Mouse (Mus musculus) right cerebral cortex, postnatal 4 days (tissue): Measurements from ENCODE around the gene Ggta1.

Experiments
- DNase-seq: peaks from one replicate; pipeline ENCODE4 v3.0.0-alpha.2; 2022

Gene Ggta1

DNA sequence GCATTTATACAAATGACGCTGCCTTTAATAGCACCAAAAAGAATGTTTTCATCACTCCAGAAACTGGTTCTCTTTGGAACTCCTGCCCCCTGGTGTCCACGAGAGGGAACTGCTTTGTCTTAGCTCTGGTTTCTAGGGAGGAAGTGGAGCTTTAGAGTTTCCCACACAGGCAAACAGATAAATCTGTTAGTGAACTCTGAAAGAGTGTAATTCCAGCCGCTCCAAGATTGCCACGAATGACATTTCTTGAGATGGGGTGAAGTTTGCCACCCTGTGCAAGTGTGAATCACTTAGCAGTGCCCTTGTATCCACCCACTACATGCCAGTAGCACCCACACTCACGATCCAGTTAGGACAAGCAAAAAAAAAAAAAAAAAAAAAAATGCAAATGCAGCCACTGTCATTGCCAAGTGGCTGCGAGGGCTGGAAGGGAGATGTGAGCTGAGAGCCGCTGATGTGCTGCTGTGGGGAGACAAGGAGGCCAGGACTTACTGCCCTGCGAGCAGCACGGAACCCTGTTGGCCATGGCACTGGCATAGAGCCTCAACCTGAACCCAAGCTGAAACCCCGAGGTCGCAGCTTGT lies 65.3 kb downstream of the Ggta1 start:
- DNase-seq = peak; percentile 65

- peak; percentile 28 for DNase-seq
Observed at GRCm38 (mm10) chr2:35397096-35397495, 65.9 kb downstream of the Ggta1 start, which contains the start of gene 4930402F06Rik. 4930402F06Rik (minus strand) TSS chr2:35397175.

GRCm38 (mm10) chr2:35385441-35385871 lies 77.6 kb downstream of the Ggta1 start:
- DNase-seq = no peak

GRCm38 (mm10) chr2:35379306-35379705 lies 83.7 kb downstream of the Ggta1 start:
- no peak for DNase-seq

GRCm38 (mm10) chr2:35377600-35377999 lies 85.4 kb downstream of the Ggta1 start:
- DNase-seq = no peak

- DNase-seq = peak; percentile 63
Observed at GRCm38 (mm10) chr2:35373003-35373402, 90.0 kb downstream of the Ggta1 start.

DNA sequence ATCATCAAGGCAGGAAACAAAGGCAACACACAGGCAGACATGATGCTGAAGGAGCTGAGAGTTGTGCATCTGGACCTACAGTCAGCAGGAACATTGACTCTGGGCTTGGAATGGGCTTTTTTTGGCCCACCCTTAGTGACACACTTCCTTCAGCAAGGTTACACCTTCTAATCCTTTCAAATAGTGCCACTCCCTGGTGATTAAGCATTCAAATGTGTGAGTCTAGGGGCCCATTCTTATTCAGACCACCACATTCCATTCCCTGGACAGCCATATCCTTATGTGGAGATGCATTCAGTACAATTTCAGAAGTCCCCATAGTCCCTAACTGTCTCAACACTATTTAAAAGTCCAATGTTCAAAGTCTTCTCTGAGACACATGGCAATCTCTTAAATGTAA lies 92.3 kb downstream of the Ggta1 start:
- no peak for DNase-seq

DNA sequence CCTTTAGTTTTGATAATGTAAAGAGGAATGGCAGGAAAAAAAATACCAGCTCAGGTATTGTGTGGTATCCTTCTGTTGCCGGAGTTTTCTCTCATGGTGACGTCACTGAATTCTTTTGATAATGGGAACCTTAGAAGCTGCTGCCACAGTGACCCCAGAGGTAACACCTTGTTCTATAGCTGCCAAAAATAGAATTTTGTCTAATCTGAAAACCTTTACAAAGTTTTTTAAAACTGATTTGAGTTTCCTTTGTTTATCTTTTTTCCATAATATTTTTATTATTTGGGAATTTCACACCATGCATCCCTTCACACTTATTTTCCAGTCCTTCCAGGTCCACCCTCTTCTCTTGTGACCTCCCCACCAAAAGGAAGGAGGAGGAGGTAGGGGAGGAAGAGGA lies 95.4 kb downstream of the Ggta1 start, which contains the start of gene 4930568D16Rik:
4930568D16Rik (minus strand) TSS at position 101 of the 400 bp plus-strand sequence.
- DNase-seq = no peak
